Mouse (Mus musculus) CD4-positive helper T cell, adult 2 months (primary cell): ENCODE measurements around the gene Nop16.

ENCODE experiments used
- DNase-seq: peaks from one replicate; pipeline ENCODE4 v3.0.0-alpha.2; 2012; ENCODE audit warnings: low read depth, missing footprints, low spot score

The Nop16 gene

GRCm38 (mm10) chr13:54589996-54590951 is at the start of gene Nop16, which contains the start of gene Higd2a:
Gene Nop16, minus strand, starts transcription at chr13:54590090.
Gene Higd2a, plus strand, starts transcription at chr13:54590207.
- DNase-seq, result peak; percentile 97

- DNase-seq, result no peak
These were observed 45.1 kb upstream of the Nop16 start for GRCm38 (mm10) chr13:54635011-54635410.

GRCm38 (mm10) chr13:54632731-54633277 is 42.9 kb upstream of the Nop16 start:
- no peak for DNase-seq

- no peak for DNase-seq
These were observed 39.2 kb upstream of the Nop16 start for GRCm38 (mm10) chr13:54629128-54629527.

- peak; percentile 57 for DNase-seq
These were observed 32.2 kb upstream of the Nop16 start for GRCm38 (mm10) chr13:54621960-54622521.

GRCm38 (mm10) chr13:54621155-54621932 is 31.5 kb upstream of the Nop16 start, which contains the start of gene Faf2:
Gene Faf2, plus strand, starts transcription at chr13:54621784.
- peak; percentile 97 for DNase-seq

- no peak for DNase-seq
These were observed 27.1 kb upstream of the Nop16 start for GRCm38 (mm10) chr13:54616998-54617397.

GRCm38 (mm10) chr13:54616307-54616706 is 26.4 kb upstream of the Nop16 start:
- no peak for DNase-seq

- DNase-seq, result peak; percentile 28
These were observed 23.3 kb upstream of the Nop16 start for GRCm38 (mm10) chr13:54613141-54613540.

GRCm38 (mm10) chr13:54610972-54611754 is 21.3 kb upstream of the Nop16 start, which contains the start of gene Cltb:
Gene Cltb, minus strand, starts transcription at chr13:54611344.
- peak; percentile 85 for DNase-seq

- peak; percentile 11 for DNase-seq
These were observed 20.7 kb upstream of the Nop16 start for GRCm38 (mm10) chr13:54610613-54610971.

GRCm38 (mm10) chr13:54609301-54609700 is 19.4 kb upstream of the Nop16 start:
- no peak for DNase-seq

- no peak for DNase-seq
These were observed 18.8 kb upstream of the Nop16 start for GRCm38 (mm10) chr13:54608666-54609065.

GRCm38 (mm10) chr13:54608002-54608401 is 18.1 kb upstream of the Nop16 start:
- DNase-seq, result no peak

GRCm38 (mm10) chr13:54607204-54607603 is 17.3 kb upstream of the Nop16 start:
- no peak for DNase-seq

- DNase-seq, result no peak
These were observed 15.5 kb upstream of the Nop16 start for GRCm38 (mm10) chr13:54605426-54605825.

GRCm38 (mm10) chr13:54604221-54604620 is 14.3 kb upstream of the Nop16 start:
- no peak for DNase-seq

- DNase-seq, result no peak
These were observed 13.6 kb upstream of the Nop16 start for GRCm38 (mm10) chr13:54603501-54603900.

- no peak for DNase-seq
These were observed 12.8 kb upstream of the Nop16 start for GRCm38 (mm10) chr13:54602639-54603111.

- DNase-seq, result no peak
These were observed 8.8 kb upstream of the Nop16 start for GRCm38 (mm10) chr13:54598622-54599143.
